Comparison of ENCODE assay signal across 24 mouse cellular contexts in the genomic region with DNA sequence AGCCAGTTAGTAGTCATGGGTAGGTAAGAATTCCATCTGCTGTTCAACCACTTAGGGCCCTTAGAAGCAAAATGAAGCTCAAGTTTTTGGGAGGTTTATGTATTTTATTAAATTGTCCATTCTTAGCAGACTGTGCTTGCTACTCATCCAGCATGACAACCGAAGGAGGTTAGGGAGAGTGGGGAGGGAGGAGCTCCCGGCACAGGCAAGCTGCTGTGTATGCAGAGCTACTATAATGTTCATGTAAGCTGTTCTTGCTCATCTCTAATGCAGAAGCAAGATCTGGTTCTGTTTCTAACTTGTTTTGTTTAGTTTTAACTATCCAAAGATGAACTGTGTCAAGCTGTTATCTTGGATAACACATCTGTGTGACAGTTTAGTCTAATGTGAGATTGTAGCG.
DNase-seq lines count a peak whose midpoint lies in the region; ATAC-seq and TF ChIP-seq lines count a peak whose summit lies in the region.
"Had no signal": no experiment of that assay in that cellular context is flagged by ENCODE, and none has a peak within 500 bp of the region (broad histone marks: within the 10 kb centered on the region; RNA-seq: fewer than 3 reads in every experiment).

No protein-coding gene starts in this region.

- no peaks in the 10 kb centered on the region for H3K36me3 ChIP-seq in liver, embryonic 14.5 days (replicated peaks; ENCODE audit: control insufficient read depth, insufficient read depth, low read depth)
- no peaks in the 10 kb centered on the region for H3K36me3 ChIP-seq in liver, postnatal 0 days (replicated peaks; ENCODE audit: insufficient read depth, low read length)
- peaks cover 0 to 6% of the 10 kb centered on the region in 2 experiments; a peak in 3 of 4 replicates for H3K36me3 ChIP-seq in MEL (ENCODE audit: control insufficient read depth in 1 of 2, insufficient read depth in 2 of 2, low read length in 2 of 2)
- H3K36me3 ChIP-seq: heart, embryonic 10.5 days had no signal

- TF ChIP-seq RAD21 in MEL (IDR thresholded peaks at IDR 0.05; ENCODE audit: low read depth, low read length) = no peak

- no peak for DNase-seq in liver, embryonic 14.5 days (ENCODE audit: low read depth in 3 of 3, low spot score in 3 of 3)
- no peak for DNase-seq in liver, postnatal 0 days
- DNase-seq in 3T3-L1 (ENCODE audit: low read depth, low spot score) (peak; percentile 51), MEL (ENCODE audit: low read depth, low spot score) (peak; percentile 6)
- no peak for DNase-seq in retina, embryonic 14.5 days (ENCODE audit: low spot score)
- DNase-seq in adrenal gland, postnatal 14 days = no peak
- DNase-seq: adrenal gland, postnatal 10 days; cerebellum, adult 18-20 months; cerebellum, adult 9-10 months; cerebellum, postnatal 14 days; forebrain, postnatal 0 days; gastrocnemius, postnatal 10 days; gastrocnemius, postnatal 36 days; heart, adult 2 months; heart, postnatal 14 days; heart, postnatal 4 days had no signal

- no peak overlapping the region for H3K4me2 ChIP-seq in liver, embryonic 14.5 days (ENCODE audit: low read depth)
- no peak overlapping the region for H3K4me2 ChIP-seq in liver, postnatal 0 days (ENCODE audit: low read depth, low read length)
- H3K4me2 ChIP-seq: heart, embryonic 13.5 days; hindbrain, embryonic 14.5 days had no signal

- TF ChIP-seq EP300 in liver, embryonic 14.5 days (IDR thresholded peaks at IDR 0.05; ENCODE audit: low read depth) = peak; percentile 48; the same call in 1 of the 2 replicates
- TF ChIP-seq EP300 in liver, postnatal 0 days (IDR thresholded peaks at IDR 0.05; ENCODE audit: low read depth) = no peak
- peak in 1 of 2 experiments; percentile 26; a peak in 1 of 4 replicates for TF ChIP-seq EP300 in MEL (IDR thresholded peaks at IDR 0.05; ENCODE audit: low read depth in 1 of 2, low read length in 2 of 2)

- H3K9me3 ChIP-seq in liver, embryonic 14.5 days (ENCODE audit: control insufficient read depth, low read length) = no peaks in the 10 kb centered on the region
- H3K9me3 ChIP-seq in liver, postnatal 0 days (ENCODE audit: low read length) = no peaks in the 10 kb centered on the region
- H3K9me3 ChIP-seq in MEL (replicated peaks; ENCODE audit: insufficient read depth, low read length) = no peaks in the 10 kb centered on the region
- H3K9me3 ChIP-seq: heart, embryonic 10.5 days; heart, embryonic 13.5 days had no signal

- TF ChIP-seq CTCF in liver, embryonic 14.5 days (IDR thresholded peaks at IDR 0.05; ENCODE audit: low read depth) = no peak
- TF ChIP-seq CTCF in liver, postnatal 0 days (IDR thresholded peaks at IDR 0.05; ENCODE audit: low read depth) = no peak
- TF ChIP-seq CTCF in MEL (IDR thresholded peaks at IDR 0.05 in 2 of 3, conservative IDR thresholded peaks at IDR 0.05 in 1 of 3; ENCODE audit: control insufficient read depth in 1 of 3, insufficient read depth in 1 of 3, low read depth in 2 of 3, low read length in 3 of 3, poor library complexity in 1 of 3, severe bottlenecking in 1 of 3) = no peak

- H3K9ac ChIP-seq in liver, embryonic 14.5 days (replicated peaks) = no peak overlapping the region; the same call in 1 of the 2 replicates
- H3K9ac ChIP-seq in liver, postnatal 0 days (replicated peaks) = no peak overlapping the region
- no peak overlapping the region for H3K9ac ChIP-seq in MEL (ENCODE audit: control insufficient read depth, low read depth, low read length, poor library complexity, severe bottlenecking)
- H3K9ac ChIP-seq: forebrain, postnatal 0 days; heart, embryonic 13.5 days; hindbrain, embryonic 14.5 days had no signal

- no peaks in the 10 kb centered on the region for H3K79me2 ChIP-seq in MEL (ENCODE audit: control insufficient read depth, insufficient read depth, low read length, poor library complexity)

- no peaks in the 10 kb centered on the region for H3K27me3 ChIP-seq in liver, embryonic 14.5 days (ENCODE audit: control insufficient read depth, insufficient read depth, low read length)
- H3K27me3 ChIP-seq in liver, postnatal 0 days (ENCODE audit: insufficient read depth, low read length) = no peaks in the 10 kb centered on the region
- no peaks in the 10 kb centered on the region for H3K27me3 ChIP-seq in MEL (ENCODE audit: control insufficient read depth in 1 of 2, insufficient read depth in 2 of 2, low read length in 2 of 2)
- H3K27me3 ChIP-seq: heart, embryonic 13.5 days; Patski had no signal

- ATAC-seq in liver, embryonic 14.5 days (ENCODE audit: insufficient read depth) = no peak
- no peak for ATAC-seq in liver, postnatal 0 days
- peak; percentile 52 for ATAC-seq in megakaryocyte-erythroid progenitor cell, adult 5-6 weeks (replicated peaks; ENCODE audit: low FRiP score, low TSS enrichment, poor library complexity, severe bottlenecking)
- ATAC-seq: forebrain, embryonic 14.5 days; forebrain, postnatal 0 days; hindbrain, postnatal 0 days; inflammation-experienced regulatory T-cells, adult 6 months; Patski had no signal

- H3K4me1 ChIP-seq in liver, embryonic 14.5 days (replicated peaks; ENCODE audit: control insufficient read depth in 2 of 2, insufficient read depth in 2 of 2, low read length in 1 of 2) = peaks cover 5 to 10% of the 10 kb centered on the region in 2 experiments; a peak in 2 of 4 replicates
- no peaks in the 10 kb centered on the region for H3K4me1 ChIP-seq in liver, postnatal 0 days (ENCODE audit: insufficient read depth)
- no peaks in the 10 kb centered on the region; a peak in 1 of 4 replicates for H3K4me1 ChIP-seq in MEL (ENCODE audit: control insufficient read depth in 1 of 2, insufficient read depth in 2 of 2, low read length in 2 of 2)

- TF ChIP-seq POLR2A in MEL (IDR thresholded peaks at IDR 0.05; ENCODE audit: control insufficient read depth in 1 of 2, insufficient read depth in 1 of 2, low read depth in 1 of 2, low read length in 2 of 2, poor library complexity in 1 of 2) = no peak

- 52% methylated on average over 3 of the region's 3 CpGs for WGBS in liver, embryonic 14.5 days (ENCODE audit: insufficient replicate concordance)
- WGBS in liver, postnatal 0 days (ENCODE audit: insufficient replicate concordance) = 62% methylated on average over 3 of the region's 3 CpGs

- no peak overlapping the region for H3K4me3 ChIP-seq in liver, embryonic 14.5 days (ENCODE audit: insufficient read depth in 1 of 2, low read depth in 2 of 2, low read length in 2 of 2)
- H3K4me3 ChIP-seq in liver, postnatal 0 days (ENCODE audit: low read depth, low read length) = no peak overlapping the region
- no peak overlapping the region for H3K4me3 ChIP-seq in MEL (ENCODE audit: control insufficient read depth in 1 of 2, insufficient read depth in 1 of 2, low read depth in 2 of 2, low read length in 2 of 2)
- H3K4me3 ChIP-seq: heart, adult 2 months; heart, embryonic 10.5 days; heart, embryonic 13.5 days had no signal

- no peak overlapping the region for H3K27ac ChIP-seq in liver, embryonic 14.5 days
- no peak overlapping the region for H3K27ac ChIP-seq in liver, postnatal 0 days (ENCODE audit: low read depth)
- no peak overlapping the region for H3K27ac ChIP-seq in MEL (ENCODE audit: control insufficient read depth, low read depth, low read length)
- H3K27ac ChIP-seq: heart, adult 2 months; heart, embryonic 10.5 days; heart, embryonic 13.5 days; hindbrain, embryonic 14.5 days; hindbrain, postnatal 0 days had no signal

TF ChIP-seq in MEL, 35 proteins besides CTCF, POLR2A, EP300 and RAD21:
- TF ChIP-seq MEF2A (IDR thresholded peaks at IDR 0.05; ENCODE audit: extremely low read depth, insufficient replicate concordance, low read depth, low read length, poor library complexity, severe bottlenecking) = no peak
- no peak for TF ChIP-seq POLR2AphosphoS2 (IDR thresholded peaks at IDR 0.05; ENCODE audit: low read length)
- no peak for TF ChIP-seq MYB (IDR thresholded peaks at IDR 0.05; ENCODE audit: low read depth, low read length)
- TF ChIP-seq SMC3 (IDR thresholded peaks at IDR 0.05; ENCODE audit: low read depth, low read length) = no peak
- no peak for TF ChIP-seq BHLHE40 (IDR thresholded peaks at IDR 0.05; ENCODE audit: borderline replicate concordance, low read depth, low read length)
- no peak for TF ChIP-seq GABPA (IDR thresholded peaks at IDR 0.05; ENCODE audit: low read depth, low read length)
- no peak for TF ChIP-seq NRF1 (IDR thresholded peaks at IDR 0.05; ENCODE audit: insufficient read depth, low read depth, low read length, poor library complexity, severe bottlenecking)
- TF ChIP-seq MAFK (IDR thresholded peaks at IDR 0.05; ENCODE audit: borderline replicate concordance, low read depth, low read length) = no peak
- no peak for TF ChIP-seq E2F4 (IDR thresholded peaks at IDR 0.05; ENCODE audit: borderline replicate concordance, low read depth, low read length)
- no peak for TF ChIP-seq ZMIZ1 (IDR thresholded peaks at IDR 0.05; ENCODE audit: low read depth, low read length)
- no peak for TF ChIP-seq TAL1 (IDR thresholded peaks at IDR 0.05; ENCODE audit: low read length)
- no peak for TF ChIP-seq RCOR1 (IDR thresholded peaks at IDR 0.05; ENCODE audit: low read depth, low read length)
- TF ChIP-seq USF2 (IDR thresholded peaks at IDR 0.05; ENCODE audit: borderline replicate concordance in 1 of 2, insufficient read depth in 1 of 2, low read depth in 1 of 2, low read length in 2 of 2) = no peak
- no peak for TF ChIP-seq ZKSCAN1 (IDR thresholded peaks at IDR 0.05; ENCODE audit: low read depth, low read length)
- TF ChIP-seq KAT2A (conservative IDR thresholded peaks at IDR 0.05; ENCODE audit: low read depth, low read length) = no peak
- TF ChIP-seq USF1 (IDR thresholded peaks at IDR 0.05; ENCODE audit: low read depth, low read length) = no peak
- no peak for TF ChIP-seq GATA1 (IDR thresholded peaks at IDR 0.05; ENCODE audit: low read depth, low read length)

Comparison
In these comparisons a context has a peak if more than half of its experiments do, and no peak if none do; other contexts are left out.
1. DNase-seq: peak in 3T3-L1 (single experiment) and MEL (single experiment); none in liver, embryonic 14.5 days (0 of 3), liver, postnatal 0 days (single experiment), retina, embryonic 14.5 days (single experiment) and adrenal gland, postnatal 14 days (single experiment).